Mouse (Mus musculus) MEL (cell line): ENCODE data around the gene Prss40. TPM values are rescaled to one million over a fixed set of nuclear protein-coding genes. Genes with fewer than 3 reads are reported as not detected.

Source experiments
- DNase-seq: peaks from one replicate; pipeline ENCODE4 v3.0.0; 2011; ENCODE audit warnings: low read depth, low spot score
- H3K27ac ChIP-seq: 2 replicates; pipeline ENCODE4 v1.5.1; 2012; ENCODE audit warnings: low read depth, mild to moderate bottlenecking, control low read depth, low read length, moderate library complexity; ENCODE audit not compliant: control insufficient read depth
- H3K27me3 ChIP-seq, 2 experiments: fragments of 150-350 bp in 1 of 2; sonication (generic) in 1 of 2; 2 replicates each; pipeline ENCODE4 v1.6.1; 2012; ENCODE audit warnings: low read length in 2 of 2, mild to moderate bottlenecking in 2 of 2, improper control_type of control experiment in 1 of 2, moderate library complexity in 1 of 2; ENCODE audit not compliant: insufficient read depth in 2 of 2, control insufficient read depth in 1 of 2
- H3K36me3 ChIP-seq, 2 experiments: 2 replicates each; pipeline ENCODE4 v1.6.1; 2012 to 2014; ENCODE audit warnings: low read length in 2 of 2, improper control_type of control experiment in 1 of 2, inconsistent platforms in 1 of 2, mild to moderate bottlenecking in 1 of 2; ENCODE audit not compliant: insufficient read depth in 2 of 2, control insufficient read depth in 1 of 2
- H3K4me1 ChIP-seq, 2 experiments: fragments of 150-350 bp in 1 of 2; sonication (generic) in 1 of 2; 2 replicates each; pipeline ENCODE4 v1.6.1; 2012; ENCODE audit warnings: low read length in 2 of 2, improper control_type of control experiment in 1 of 2, mild to moderate bottlenecking in 1 of 2; ENCODE audit not compliant: insufficient read depth in 2 of 2, control insufficient read depth in 1 of 2
- H3K4me3 ChIP-seq, 2 experiments: fragments of 150-350 bp in 1 of 2; sonication (generic) in 1 of 2; 2 replicates each; pipeline ENCODE4 v1.5.1; 2012; ENCODE audit warnings: low read depth in 2 of 2, low read length in 2 of 2, mild to moderate bottlenecking in 2 of 2, moderate library complexity in 2 of 2, control low read depth in 1 of 2, improper control_type of control experiment in 1 of 2; ENCODE audit not compliant: control insufficient read depth in 1 of 2, insufficient read depth in 1 of 2
- H3K79me2 ChIP-seq: 2 replicates; pipeline ENCODE4 v1.6.1; 2012; ENCODE audit warnings: mild to moderate bottlenecking, low read length, moderate library complexity; ENCODE audit not compliant: control insufficient read depth, poor library complexity, insufficient read depth
- H3K9ac ChIP-seq: 2 replicates; pipeline ENCODE4 v1.6.1; 2012; ENCODE audit warnings: low read depth, mild to moderate bottlenecking, control low read depth, low read length, moderate library complexity; ENCODE audit not compliant: control insufficient read depth, poor library complexity, severe bottlenecking
- H3K9me3 ChIP-seq: fragments of 150-350 bp; sonication (generic); replicated peaks from 2 replicates; pipeline ENCODE4 v1.6.1; 2012; ENCODE audit warnings: mild to moderate bottlenecking, low read length, improper control_type of control experiment, moderate library complexity; ENCODE audit not compliant: insufficient read depth
- BHLHE40 ChIP-seq: IDR thresholded peaks from 2 replicates; pipeline ENCODE4 v1.6.1; 2012; ENCODE audit warnings: low read depth, mild to moderate bottlenecking, inconsistent platforms, low read length, improper control_type of control experiment, borderline replicate concordance
- CHD1 ChIP-seq: IDR thresholded peaks from 2 replicates; pipeline ENCODE4 v1.6.1; 2012; ENCODE audit warnings: low read depth, mild to moderate bottlenecking, inconsistent platforms, low read length, improper control_type of control experiment
- CTCF ChIP-seq, 3 experiments: IDR thresholded peaks in 2 of 3; conservative IDR thresholded peaks in 1 of 3; 2 replicates each; pipeline ENCODE4 v1.5.1; 2011 to 2012; ENCODE audit warnings: low read length in 3 of 3, low read depth in 2 of 3, mild to moderate bottlenecking in 2 of 3, improper control_type of control experiment in 1 of 3, inconsistent platforms in 1 of 3, mixed read lengths in 1 of 3, moderate library complexity in 1 of 3; ENCODE audit not compliant: control insufficient read depth in 1 of 3, insufficient read depth in 1 of 3, poor library complexity in 1 of 3, severe bottlenecking in 1 of 3
- ELF1 ChIP-seq: IDR thresholded peaks from 2 replicates; pipeline ENCODE4 v1.6.1; 2014; ENCODE audit warnings: low read depth, mild to moderate bottlenecking, inconsistent platforms, low read length, improper control_type of control experiment, moderate library complexity
- EP300 ChIP-seq, 2 experiments: IDR thresholded peaks; 2 replicates each; pipeline ENCODE4 v1.6.1; 2011; ENCODE audit warnings: improper control_type of control experiment in 2 of 2, low read length in 2 of 2, low read depth in 1 of 2, mild to moderate bottlenecking in 1 of 2
- GATA1 ChIP-seq: IDR thresholded peaks from 2 replicates; pipeline ENCODE4 v1.6.1; 2011; ENCODE audit warnings: low read depth, low read length, improper control_type of control experiment
- HCFC1 ChIP-seq: IDR thresholded peaks from 2 replicates; pipeline ENCODE4 v1.6.1; 2012; ENCODE audit warnings: low read depth, mild to moderate bottlenecking, inconsistent platforms, low read length, improper control_type of control experiment, moderate library complexity
- JUND ChIP-seq: IDR thresholded peaks from 2 replicates; pipeline ENCODE4 v1.6.1; 2011; ENCODE audit warnings: low read depth, mild to moderate bottlenecking, improper control_type of control experiment, low read length
- MAFK ChIP-seq: IDR thresholded peaks from 2 replicates; pipeline ENCODE4 v1.6.1; 2011; ENCODE audit warnings: low read depth, mild to moderate bottlenecking, low read length, improper control_type of control experiment, borderline replicate concordance
- MEF2A ChIP-seq: IDR thresholded peaks from 2 replicates; pipeline ENCODE4 v1.6.1; 2014; ENCODE audit warnings: low read depth, mild to moderate bottlenecking, inconsistent platforms, low read length, improper control_type of control experiment; ENCODE audit not compliant: poor library complexity, insufficient replicate concordance, severe bottlenecking; ENCODE audit errors: extremely low read depth
- NRF1 ChIP-seq: IDR thresholded peaks from 2 replicates; pipeline ENCODE4 v1.6.1; 2014; ENCODE audit warnings: low read depth, mild to moderate bottlenecking, inconsistent platforms, low read length, improper control_type of control experiment, moderate library complexity; ENCODE audit not compliant: poor library complexity, insufficient read depth, severe bottlenecking
- POLR2AphosphoS5 ChIP-seq: IDR thresholded peaks from 2 replicates; pipeline ENCODE4 v1.6.1; 2012; ENCODE audit warnings: low read depth, borderline replicate concordance, mild to moderate bottlenecking, inconsistent platforms, low read length, moderate library complexity, mixed read lengths
- RAD21 ChIP-seq: IDR thresholded peaks from 2 replicates; pipeline ENCODE4 v1.6.1; 2011; ENCODE audit warnings: mild to moderate bottlenecking, low read depth, low read length, improper control_type of control experiment
- RCOR1 ChIP-seq: IDR thresholded peaks from 2 replicates; pipeline ENCODE4 v1.6.1; 2012; ENCODE audit warnings: low read depth, mild to moderate bottlenecking, inconsistent platforms, low read length, improper control_type of control experiment
- TAL1 ChIP-seq: IDR thresholded peaks from 2 replicates; pipeline ENCODE4 v1.6.1; 2012; ENCODE audit warnings: mild to moderate bottlenecking, inconsistent platforms, low read length, moderate library complexity, mixed read lengths
- TCF12 ChIP-seq: IDR thresholded peaks from 2 replicates; pipeline ENCODE4 v1.6.1; 2014; ENCODE audit warnings: low read depth, mild to moderate bottlenecking, inconsistent platforms, low read length, improper control_type of control experiment, moderate library complexity
- USF1 ChIP-seq: IDR thresholded peaks from 2 replicates; pipeline ENCODE4 v1.6.1; 2014; ENCODE audit warnings: low read depth, mild to moderate bottlenecking, inconsistent platforms, low read length, improper control_type of control experiment, moderate library complexity
- ZKSCAN1 ChIP-seq: IDR thresholded peaks from 2 replicates; pipeline ENCODE4 v1.6.1; 2012; ENCODE audit warnings: low read depth, mild to moderate bottlenecking, inconsistent platforms, low read length, improper control_type of control experiment, moderate library complexity
- ZMIZ1 ChIP-seq: IDR thresholded peaks from 2 replicates; pipeline ENCODE4 v1.6.1; 2012; ENCODE audit warnings: low read depth, mild to moderate bottlenecking, inconsistent platforms, low read length, improper control_type of control experiment, moderate library complexity
- polyA plus RNA-seq, 2 experiments: library from polyadenylated mRNA; stranded (reverse) in 1 of 2; unstranded in 1 of 2; fragments of >175 nt in 1 of 2; fragments of >200 nt in 1 of 2; gene quantifications; 2 replicates each; pipeline versions ENCODE4 v1.2.1 to v1.2.4; 2012; ENCODE audit warnings: low replicate concordance in 2 of 2, low read depth in 1 of 2; ENCODE audit not compliant: insufficient read length in 2 of 2, insufficient read depth in 1 of 2, missing spikeins in 1 of 2
- total RNA-seq: library from RNA; depleted of rRNA; stranded (reverse); fragments of 300-350 nt; gene quantifications from 2 replicates; pipeline ENCODE4 v1.2.3, GENCODE M21; 2012

The Prss40 gene
- total and polyA plus RNA-seq, 3 experiments: not detected

DNA sequence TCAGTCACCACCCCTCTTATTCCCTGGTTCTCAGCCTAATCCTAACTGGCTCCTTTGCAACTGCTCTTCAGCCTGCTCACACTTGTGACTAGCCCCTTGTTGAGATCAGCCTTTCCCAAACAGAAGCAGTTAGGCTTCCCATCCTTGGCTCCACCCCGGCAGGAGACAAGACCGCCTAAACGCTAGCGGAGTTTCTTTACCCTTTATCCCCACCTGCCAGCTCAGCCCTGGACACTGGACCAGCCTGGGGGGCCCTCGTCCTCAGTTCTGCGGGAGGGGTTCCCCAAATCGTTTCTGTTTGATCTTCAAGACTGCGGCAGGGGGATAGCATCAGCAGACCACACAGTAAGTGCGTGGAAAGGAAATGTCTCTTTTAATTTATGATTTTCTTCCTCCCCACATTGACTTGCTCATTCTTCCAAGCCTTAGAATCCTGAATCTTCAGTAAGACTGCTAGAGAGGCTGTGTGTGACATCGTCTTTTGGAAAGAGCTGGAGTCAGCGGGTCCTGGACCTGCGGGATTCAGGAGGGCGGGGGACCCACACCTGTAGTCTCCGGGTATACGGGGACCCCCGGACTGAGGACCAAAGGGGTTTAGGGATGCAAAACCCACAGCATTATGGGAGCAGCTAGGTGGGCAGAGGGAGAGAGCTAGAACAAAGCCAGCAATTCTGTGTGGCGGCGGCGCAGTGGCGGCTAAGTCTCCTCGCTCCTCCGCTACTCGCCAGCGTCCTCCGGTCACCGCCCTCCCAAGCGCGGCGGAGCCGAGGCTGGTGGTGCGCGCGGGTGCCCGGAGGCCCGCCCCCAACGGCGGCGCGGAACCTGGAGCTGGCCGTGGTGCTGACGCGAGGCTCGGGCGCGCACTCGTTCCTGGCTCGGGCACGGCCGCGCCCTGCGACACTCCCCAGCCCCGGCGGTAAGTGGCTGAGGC is 18.4 kb upstream of the Prss40 start, which contains the start of gene Amer3:
TSS of gene Amer3 (plus strand) at position 807 of the 931 bp plus-strand sequence.
- no peaks in the 10 kb centered on the region for H3K79me2 ChIP-seq
- no peak within 1 kb of the TSS for H3K27ac ChIP-seq
- no peaks in the 10 kb centered on the region for H3K36me3 ChIP-seq
- no peak for TF ChIP-seq POLR2AphosphoS5
- no peak within 1 kb of the TSS for H3K4me3 ChIP-seq
- no peaks in the 10 kb centered on the region for H3K27me3 ChIP-seq
- no peak within 1 kb of the TSS for H3K9ac ChIP-seq
- no peaks in the 10 kb centered on the region for H3K4me1 ChIP-seq
- no peak for DNase-seq
- no peaks in the 10 kb centered on the region for H3K9me3 ChIP-seq

DNA sequence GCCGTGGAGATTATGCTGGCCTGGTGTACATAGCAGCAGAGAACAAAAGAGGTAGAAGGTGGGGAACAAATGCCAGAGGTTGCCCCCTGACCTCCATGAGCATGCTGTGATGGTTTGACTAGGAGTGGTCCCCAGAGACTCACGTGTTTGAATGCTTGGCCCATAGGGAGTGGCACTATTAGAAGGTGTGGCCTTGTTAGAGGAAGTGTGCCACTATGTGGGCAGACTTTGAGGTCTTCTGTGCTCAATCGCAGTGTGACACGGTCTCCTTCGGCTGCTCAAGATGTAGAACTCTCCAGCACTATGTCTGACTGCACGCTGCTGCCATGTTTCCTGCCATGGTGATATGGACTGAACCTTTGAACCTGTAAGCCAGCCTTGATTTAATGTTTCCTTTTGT is 12.5 kb upstream of the Prss40 start:
- TF ChIP-seq CHD1 (no peak), RCOR1 (no peak), ZMIZ1 (no peak)
- H3K79me2 ChIP-seq: no peaks in the 10 kb centered on the region
- H3K4me3 ChIP-seq: no peak overlapping the region
- no peaks in the 10 kb centered on the region for H3K4me1 ChIP-seq
- no peaks in the 10 kb centered on the region for H3K9me3 ChIP-seq
- DNase-seq: no peak
- no peak overlapping the region for H3K9ac ChIP-seq
- no peaks in the 10 kb centered on the region for H3K27me3 ChIP-seq
- H3K36me3 ChIP-seq: no peaks in the 10 kb centered on the region
- H3K27ac ChIP-seq: no peak overlapping the region

DNA sequence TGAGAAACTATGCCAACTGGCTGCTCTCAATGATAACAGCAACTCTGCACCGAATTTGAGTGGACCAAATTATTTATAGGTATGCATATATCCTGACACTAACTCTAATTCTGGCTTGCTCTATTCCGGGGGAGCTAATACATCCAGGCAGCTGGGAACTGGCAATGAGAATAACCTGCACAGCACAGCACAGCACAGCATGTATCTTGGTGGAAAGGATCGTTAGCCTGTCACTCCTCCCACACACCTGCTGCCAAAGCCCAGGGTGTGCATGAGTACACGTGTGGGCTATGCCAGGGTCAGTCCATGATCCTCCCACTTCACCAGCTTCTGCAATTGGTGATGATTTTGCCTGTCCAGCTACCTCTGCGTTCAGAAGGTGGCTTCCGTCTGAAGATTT is 10.7 kb upstream of the Prss40 start:
- no peaks in the 10 kb centered on the region for H3K4me1 ChIP-seq
- no peak overlapping the region for H3K27ac ChIP-seq
- no peak for DNase-seq
- H3K4me3 ChIP-seq: no peak overlapping the region
- H3K27me3 ChIP-seq: no peaks in the 10 kb centered on the region
- H3K9me3 ChIP-seq: no peaks in the 10 kb centered on the region
- no peak overlapping the region for H3K9ac ChIP-seq
- no peaks in the 10 kb centered on the region for H3K36me3 ChIP-seq
- TF ChIP-seq ZMIZ1 (no peak), CHD1 (no peak), MAFK (no peak), TCF12 (no peak), MEF2A (no peak), GATA1 (no peak), JUND (no peak), CTCF (IDR thresholded peaks at IDR 0.05 in 2 of 3, conservative IDR thresholded peaks at IDR 0.05 in 1 of 3; ENCODE audit: control insufficient read depth in 1 of 3, insufficient read depth in 1 of 3, low read depth in 2 of 3, low read length in 3 of 3, poor library complexity in 1 of 3, severe bottlenecking in 1 of 3) (no peak), ZKSCAN1 (no peak), RAD21 (no peak), NRF1 (no peak), ELF1 (no peak), TAL1 (no peak), HCFC1 (no peak), EP300 (IDR thresholded peaks at IDR 0.05; ENCODE audit: low read depth in 1 of 2, low read length in 2 of 2) (no peak), USF1 (no peak), BHLHE40 (no peak)
- H3K79me2 ChIP-seq: no peaks in the 10 kb centered on the region
